Mouse (Mus musculus) gastrocnemius, postnatal 10 days (tissue): ENCODE data around the gene Cxcl10. TPM values are rescaled to one million over a fixed set of nuclear protein-coding genes. Genes with fewer than 3 reads are reported as not detected.

Source experiments
- DNase-seq: peaks from one replicate; pipeline ENCODE4 v3.0.0; 2021; ENCODE audit warnings: mixed read lengths
- long read RNA-seq, 2 experiments: library from polyadenylated mRNA; stranded (forward); transcript quantifications; one replicate each; pipeline ENCODE4 v2.0.0; 2021
- total RNA-seq, 2 experiments: library from RNA; stranded (reverse); gene quantifications; 2 replicates each; pipeline ENCODE4 v1.2.3; 2021

Cxcl10 gene
- under 1 TPM in 1 of 2 experiments, not detected in 1; 0.43 TPM for total RNA-seq
- long read RNA-seq, experiment 1, result 0 reads
- long read RNA-seq, experiment 2, result 0 reads

GRCm38 (mm10) chr5:92348794-92349413, at the start of gene Cxcl10:
Cxcl10 (minus strand) TSS chr5:92348889.
- no peak for DNase-seq

GRCm38 (mm10) chr5:92398153-92398552, 49.5 kb upstream of the Cxcl10 start:
- DNase-seq, result peak; percentile 80

- no peak for DNase-seq
Measured at GRCm38 (mm10) chr5:92396476-92396875, 47.8 kb upstream of the Cxcl10 start.

GRCm38 (mm10) chr5:92395764-92396163, 47.1 kb upstream of the Cxcl10 start:
- DNase-seq, result no peak

GRCm38 (mm10) chr5:92393863-92394262, 45.2 kb upstream of the Cxcl10 start:
- DNase-seq, result no peak

GRCm38 (mm10) chr5:92392542-92392941, 43.9 kb upstream of the Cxcl10 start:
- no peak for DNase-seq

- no peak for DNase-seq
Measured at GRCm38 (mm10) chr5:92390615-92391014, 41.9 kb upstream of the Cxcl10 start.

- DNase-seq, result no peak
Measured at GRCm38 (mm10) chr5:92389977-92390376, 41.3 kb upstream of the Cxcl10 start.

GRCm38 (mm10) chr5:92387433-92387832, 38.7 kb upstream of the Cxcl10 start:
- DNase-seq, result peak; percentile 63

GRCm38 (mm10) chr5:92386643-92387042, 38.0 kb upstream of the Cxcl10 start:
- DNase-seq, result no peak

GRCm38 (mm10) chr5:92386102-92386501, 37.4 kb upstream of the Cxcl10 start:
- no peak for DNase-seq

- no peak for DNase-seq
Measured at GRCm38 (mm10) chr5:92384855-92385254, 36.2 kb upstream of the Cxcl10 start.

- DNase-seq, result no peak
Measured at GRCm38 (mm10) chr5:92383747-92384146, 35.1 kb upstream of the Cxcl10 start.

GRCm38 (mm10) chr5:92382349-92382679, 33.6 kb upstream of the Cxcl10 start:
- DNase-seq, result no peak

GRCm38 (mm10) chr5:92381550-92382348, 33.1 kb upstream of the Cxcl10 start:
- DNase-seq, result peak; percentile 80

GRCm38 (mm10) chr5:92376795-92377405, 28.2 kb upstream of the Cxcl10 start:
- DNase-seq, result no peak

- DNase-seq, result no peak
Measured at GRCm38 (mm10) chr5:92375368-92375767, 26.7 kb upstream of the Cxcl10 start.

GRCm38 (mm10) chr5:92374721-92375142, 26.0 kb upstream of the Cxcl10 start:
- DNase-seq, result no peak

GRCm38 (mm10) chr5:92372605-92373004, 23.9 kb upstream of the Cxcl10 start:
- no peak for DNase-seq

GRCm38 (mm10) chr5:92371361-92371976, 22.8 kb upstream of the Cxcl10 start:
- DNase-seq, result no peak

- no peak for DNase-seq
Measured at GRCm38 (mm10) chr5:92370891-92371290, 22.2 kb upstream of the Cxcl10 start.

GRCm38 (mm10) chr5:92370392-92370791, 21.7 kb upstream of the Cxcl10 start:
- no peak for DNase-seq
